Mouse (Mus musculus) brain, adult 2 months (tissue): ENCODE data around the gene Gpa33.

Experiments used
- DNase-seq: peaks from one replicate; pipeline ENCODE4 v3.0.0; 2011; ENCODE audit warnings: low read depth, low spot score

Gene Gpa33

DNA sequence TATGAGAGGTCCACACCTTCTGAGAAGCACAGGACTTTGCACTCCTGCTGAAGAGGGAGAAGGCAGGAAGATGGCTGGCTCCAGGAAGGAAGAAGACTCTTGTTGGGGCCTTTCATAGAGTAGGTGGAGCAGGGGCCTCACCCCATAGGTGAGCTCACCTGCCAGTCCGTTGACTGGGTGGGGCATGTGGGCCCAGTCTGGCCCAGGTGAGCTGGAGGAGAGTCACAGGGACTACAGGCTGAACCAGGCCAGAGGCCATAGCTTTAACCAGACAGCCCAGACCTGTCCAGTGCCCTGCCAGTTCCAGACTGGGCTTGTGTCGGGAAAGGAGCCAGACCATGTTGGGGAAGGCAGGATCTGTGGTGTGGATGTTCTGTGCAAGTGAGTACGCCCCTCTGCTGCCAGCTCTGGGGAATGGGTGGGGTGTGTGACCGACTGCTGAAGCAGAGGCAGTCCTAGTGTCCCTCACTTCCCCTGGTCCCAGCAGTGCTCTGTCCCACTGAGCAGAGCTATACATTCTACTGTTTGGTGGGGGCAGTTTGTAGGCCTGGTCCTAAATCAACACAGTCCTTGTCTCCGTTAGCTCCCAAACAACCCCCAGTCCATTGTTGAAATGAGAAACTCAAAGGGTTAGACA, at the start of gene Gpa33:
TSS of gene Gpa33 (plus strand) at position 15 of the 637 bp plus-strand sequence.
- no peak for DNase-seq

DNA sequence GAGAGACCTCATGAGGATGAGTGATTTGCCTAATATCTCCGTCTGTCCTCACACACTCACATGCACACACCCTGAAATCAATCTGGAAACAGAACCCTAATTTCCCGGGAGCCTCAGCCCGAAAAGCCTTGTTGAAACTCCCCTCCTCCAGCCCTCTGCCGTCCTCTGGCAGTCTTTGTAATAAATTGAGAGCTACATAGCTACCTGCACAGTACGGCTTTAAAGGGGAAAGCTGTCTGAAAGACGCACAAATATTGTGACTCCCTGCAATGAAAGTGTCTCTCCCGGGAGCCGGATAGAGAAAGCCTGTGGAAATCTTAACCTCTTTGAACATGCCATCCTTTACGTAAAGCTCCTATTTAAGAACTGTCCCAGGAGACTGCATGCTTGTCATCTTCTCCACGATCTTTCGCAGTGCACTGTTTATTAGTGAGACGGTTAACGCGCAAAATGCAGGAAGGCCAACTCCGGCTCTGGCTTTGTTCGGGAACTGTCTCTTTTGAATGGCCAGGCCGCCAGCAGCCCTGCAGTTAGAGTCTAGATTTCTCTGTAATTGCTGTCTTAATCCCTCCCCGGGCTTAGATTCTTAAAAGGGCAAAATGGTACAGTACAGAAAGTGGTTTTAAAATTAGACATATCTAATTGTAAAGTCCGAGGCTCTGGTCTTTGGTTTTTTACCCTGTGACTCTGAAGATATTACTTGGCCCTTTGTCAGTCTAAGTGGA, 41.4 kb upstream of the Gpa33 start:
- no peak for DNase-seq

DNA sequence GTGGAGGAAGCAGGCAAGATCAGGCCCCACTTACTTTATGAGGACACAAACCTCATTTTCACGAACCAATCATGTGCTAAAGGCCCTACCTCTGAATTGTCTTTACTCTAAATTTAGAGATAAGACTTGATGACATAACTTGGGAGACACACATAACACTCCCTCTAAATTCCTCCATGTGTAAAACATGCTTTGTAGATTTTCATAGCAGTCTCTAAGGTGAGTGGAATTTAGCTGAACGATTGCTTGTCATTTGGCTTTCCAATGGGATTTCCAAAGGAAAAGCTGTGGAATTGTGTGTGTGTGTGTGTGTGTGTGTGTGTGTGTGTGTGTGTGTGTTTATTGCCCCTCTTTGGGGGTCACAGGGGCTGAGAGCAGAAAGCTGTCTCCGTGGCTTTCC, 40.7 kb upstream of the Gpa33 start:
- DNase-seq = no peak

DNA sequence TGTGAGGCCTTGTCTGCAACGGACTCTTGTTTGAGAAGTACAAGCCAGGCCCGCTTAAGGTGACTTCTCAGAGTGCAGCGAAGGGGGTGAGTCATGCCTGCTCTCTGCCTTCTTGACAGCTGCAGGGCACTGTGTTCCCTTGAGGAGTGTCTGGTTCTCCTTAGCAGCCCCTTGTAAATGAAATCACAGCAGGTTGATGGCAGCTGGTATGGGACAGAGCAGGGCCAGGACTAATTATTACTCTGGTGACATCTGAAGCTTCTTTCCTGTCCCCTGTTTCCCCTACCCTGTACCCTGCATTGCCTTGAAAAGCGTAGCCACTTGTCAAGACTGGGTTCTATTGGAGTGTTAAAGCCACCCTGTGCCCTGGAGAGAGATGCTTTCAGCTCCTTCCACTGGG, 40.3 kb upstream of the Gpa33 start:
- DNase-seq = peak; percentile 45

DNA sequence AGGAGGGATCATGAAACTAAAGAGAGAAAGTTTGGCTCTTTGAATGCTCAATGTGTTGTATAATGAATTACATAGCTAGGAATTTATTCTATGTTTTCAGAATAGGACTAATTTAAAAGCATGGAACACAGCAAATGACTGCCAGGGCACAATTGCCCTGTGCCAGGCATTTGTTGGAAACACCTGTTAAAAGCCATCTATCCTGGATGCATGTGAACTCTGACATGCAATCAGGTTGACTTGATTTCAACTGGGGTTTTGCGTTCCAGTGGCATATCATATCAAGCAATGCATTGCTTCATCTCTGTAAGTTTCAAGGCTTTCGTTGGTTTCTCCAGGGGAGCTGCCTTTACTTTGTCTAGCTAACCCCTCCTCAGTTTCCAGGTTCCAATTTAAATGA, 39.7 kb upstream of the Gpa33 start:
- no peak for DNase-seq

GRCm38 (mm10) chr1:166094462-166094861, 35.6 kb upstream of the Gpa33 start:
- DNase-seq = no peak

GRCm38 (mm10) chr1:166098120-166098519, 31.9 kb upstream of the Gpa33 start:
- DNase-seq = peak; percentile 27

- DNase-seq = no peak
Measured at GRCm38 (mm10) chr1:166102920-166103608, 27.0 kb upstream of the Gpa33 start.

DNA sequence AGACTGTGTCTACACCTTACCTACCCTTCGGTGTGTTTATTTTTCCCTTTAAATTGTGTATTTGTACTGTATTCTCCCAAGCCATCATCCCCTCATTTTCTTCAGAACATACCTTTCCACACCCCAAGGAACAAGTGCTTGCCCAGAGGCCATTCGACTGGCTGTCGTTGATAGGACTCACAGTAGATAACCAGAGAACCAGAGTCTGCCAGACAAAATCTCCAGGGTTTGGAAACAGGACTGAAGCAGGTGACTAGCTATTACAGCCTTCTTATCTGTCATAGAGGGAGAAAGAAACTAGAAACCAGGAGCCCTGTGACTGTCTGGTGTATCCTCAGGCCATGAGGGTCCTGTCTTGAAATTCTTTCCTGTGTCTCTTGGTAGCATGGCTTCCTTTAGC, 25.2 kb upstream of the Gpa33 start:
- DNase-seq = no peak

- peak; percentile 23 for DNase-seq
Measured at GRCm38 (mm10) chr1:166105464-166105863, 24.6 kb upstream of the Gpa33 start.

DNA sequence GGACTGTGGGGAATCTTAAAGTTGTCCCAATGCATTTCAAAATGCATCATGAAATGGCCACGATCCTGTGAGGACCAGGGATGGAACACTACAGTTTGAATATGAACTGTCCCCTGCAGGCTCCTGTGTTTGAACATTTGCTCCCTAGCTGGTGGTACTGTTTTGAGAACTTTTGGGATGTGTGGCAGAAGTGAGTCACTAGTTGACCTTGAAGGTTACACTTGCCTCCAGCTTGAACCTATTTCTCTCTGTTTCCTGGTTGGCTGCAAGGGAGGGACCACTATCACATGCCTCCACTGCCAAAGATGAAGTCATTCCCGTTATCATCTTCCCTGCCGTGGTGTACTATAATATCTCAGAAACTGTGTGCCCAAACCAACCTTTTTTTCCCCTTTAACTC, 15.1 kb upstream of the Gpa33 start:
- no peak for DNase-seq

DNA sequence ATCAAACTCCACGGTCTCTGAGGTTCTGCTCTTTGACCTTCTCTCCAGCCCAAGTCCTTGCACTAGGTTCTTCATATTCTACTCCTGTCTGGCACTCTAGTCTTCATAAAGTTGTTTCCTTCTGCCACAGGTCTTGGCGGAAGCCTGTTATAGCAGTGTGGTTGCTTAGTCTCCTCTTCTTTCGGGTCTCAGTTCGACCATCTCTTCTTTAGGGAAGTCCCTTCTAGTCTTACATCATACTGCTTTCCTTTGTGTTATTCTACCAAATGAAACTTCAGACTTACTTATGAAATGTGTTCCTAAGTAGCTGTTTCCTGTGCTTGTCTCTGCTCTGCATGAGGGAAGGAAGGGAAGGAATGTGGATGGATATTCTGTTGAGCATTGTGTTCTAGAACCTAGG, 14.3 kb upstream of the Gpa33 start:
- DNase-seq = no peak

DNA sequence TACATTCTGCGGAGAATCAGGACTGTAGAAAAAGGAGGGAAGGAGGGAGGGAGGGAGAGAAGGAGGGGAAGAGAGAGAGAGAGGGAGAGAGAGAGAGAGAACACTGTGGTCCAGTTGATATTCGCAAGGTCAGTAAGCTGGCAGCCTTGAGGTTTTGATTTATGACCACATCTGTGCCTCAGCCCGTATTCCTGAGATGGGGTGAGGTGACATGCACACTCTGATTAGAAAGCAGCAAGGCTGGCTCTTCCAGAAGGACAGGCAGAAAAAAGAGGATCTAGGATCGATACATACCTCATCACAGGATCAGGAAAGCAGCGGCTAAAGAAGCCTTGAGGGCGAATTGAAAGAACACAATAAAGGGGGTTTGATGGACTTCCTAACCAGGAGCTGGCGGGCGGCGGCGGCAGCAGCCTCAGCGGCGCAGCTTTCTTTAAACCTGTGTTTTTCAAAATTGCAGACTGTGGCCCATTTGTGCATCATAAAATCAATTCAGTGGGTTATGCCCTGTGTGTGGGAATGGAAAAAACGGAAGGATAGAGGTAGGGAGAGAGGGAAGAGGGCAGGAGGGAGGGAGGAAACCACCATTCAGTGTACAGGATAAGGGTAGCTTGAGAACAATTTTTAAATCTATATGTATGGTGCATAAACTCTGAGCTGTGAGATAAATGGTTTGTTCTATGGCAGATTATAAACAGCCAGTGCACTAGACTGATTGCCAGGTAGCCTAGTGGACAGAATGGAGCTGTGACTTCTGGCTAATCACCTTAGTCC, 12.0 kb upstream of the Gpa33 start:
- DNase-seq = no peak

DNA sequence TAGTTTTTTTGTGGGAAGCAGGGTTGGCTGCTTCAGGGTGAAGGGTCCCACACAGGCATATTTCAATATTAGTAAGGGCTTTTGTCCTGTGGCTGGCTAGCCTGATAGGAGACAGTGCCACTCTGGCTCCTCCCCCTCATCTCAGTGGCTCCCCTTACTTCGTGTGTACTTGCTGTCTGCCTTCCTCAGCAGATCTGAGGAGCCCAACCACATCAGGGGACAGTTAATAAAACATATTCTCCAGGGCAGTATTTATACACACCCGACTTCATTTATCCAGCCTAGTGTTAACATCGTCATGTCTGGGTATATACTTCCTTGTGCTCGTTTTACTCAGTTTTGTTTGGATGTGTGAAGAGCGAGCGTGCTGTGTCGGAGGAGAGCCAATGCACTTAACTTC, 7.9 kb upstream of the Gpa33 start:
- DNase-seq = no peak

GRCm38 (mm10) chr1:166123045-166123444, 7.0 kb upstream of the Gpa33 start:
- no peak for DNase-seq

DNA sequence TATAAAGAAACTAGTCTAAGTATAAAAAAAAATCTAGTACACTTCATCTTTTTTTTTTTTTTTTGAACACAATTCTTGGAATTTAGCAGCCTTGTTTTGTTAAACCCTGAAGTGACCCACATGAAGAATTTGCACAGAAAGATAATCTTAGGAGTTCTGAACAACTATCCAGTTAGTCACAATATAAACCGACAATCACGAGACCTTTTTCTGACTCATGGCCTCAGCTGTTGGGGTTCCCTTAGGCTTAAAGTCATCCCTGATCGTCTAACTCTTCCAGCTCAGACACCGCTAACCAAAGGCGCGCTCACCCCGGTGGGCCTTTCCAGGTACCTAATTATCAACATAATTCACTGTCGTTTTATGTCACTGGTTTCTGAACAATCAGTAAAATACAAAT, 6.3 kb upstream of the Gpa33 start:
- no peak for DNase-seq

- no peak for DNase-seq
Measured at GRCm38 (mm10) chr1:166124932-166125593, 5.0 kb upstream of the Gpa33 start.

DNA sequence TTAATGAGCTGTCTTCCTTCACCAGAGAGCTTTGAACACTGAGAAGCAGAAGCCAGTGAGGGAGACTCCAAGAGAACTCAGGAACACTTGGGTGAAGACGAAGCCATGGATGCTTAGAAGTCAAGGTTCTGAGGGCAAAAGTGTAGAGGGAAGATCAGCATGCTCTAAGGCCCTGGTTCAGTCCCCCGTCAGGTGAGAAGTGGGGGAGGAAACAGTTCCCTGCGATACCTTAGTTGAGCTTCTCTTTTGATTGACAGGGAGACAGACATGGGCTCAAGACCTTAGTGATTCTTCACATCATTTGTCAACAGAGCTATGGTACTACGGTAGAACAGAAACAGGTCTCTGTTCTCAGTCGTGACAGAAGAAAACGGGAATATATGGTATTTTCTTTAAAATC, 3.7 kb upstream of the Gpa33 start:
- no peak for DNase-seq

DNA sequence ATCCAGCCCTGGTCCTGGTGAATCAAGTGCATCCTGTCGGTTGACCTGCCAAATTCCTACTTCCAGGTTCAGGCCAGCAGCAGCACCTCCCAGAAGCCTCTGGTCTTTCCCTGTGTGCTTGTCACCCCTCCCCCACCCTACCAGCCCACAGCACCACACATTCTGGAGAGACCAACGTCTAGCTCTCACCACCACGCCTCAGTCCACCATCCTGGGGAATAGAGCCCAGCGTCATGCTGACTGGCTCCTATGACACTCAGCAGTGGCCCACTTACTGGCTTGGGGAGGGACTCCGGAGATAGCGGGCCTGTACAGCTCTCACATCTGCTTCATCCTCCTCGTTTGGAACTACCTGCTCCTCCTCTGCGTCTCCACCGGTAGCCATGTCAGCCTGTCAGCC, 3.2 kb upstream of the Gpa33 start:
- no peak for DNase-seq

DNA sequence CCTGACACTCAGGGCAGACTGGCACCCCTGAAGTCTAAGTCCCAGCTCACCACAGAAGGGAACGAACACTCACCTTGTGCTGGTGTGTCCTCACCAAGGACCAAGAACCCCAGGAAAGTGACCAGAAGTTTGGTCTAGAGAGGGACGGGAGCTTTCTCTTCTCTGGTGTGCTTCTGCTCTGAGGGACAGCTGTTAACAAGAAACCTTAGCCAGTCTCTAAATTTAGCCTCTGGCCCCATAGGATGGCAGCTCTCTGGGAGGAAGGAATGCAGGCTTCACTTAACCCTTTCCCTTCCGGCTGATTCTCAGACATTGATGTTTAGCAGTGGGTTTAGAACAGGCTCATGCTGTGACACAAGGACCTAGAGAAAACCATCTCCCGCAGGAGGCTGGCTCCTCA, 2.3 kb upstream of the Gpa33 start, which contains the start of gene Dusp27:
TSS of gene Dusp27 (minus strand) at position 204 of the 400 bp plus-strand sequence.
- no peak for DNase-seq

DNA sequence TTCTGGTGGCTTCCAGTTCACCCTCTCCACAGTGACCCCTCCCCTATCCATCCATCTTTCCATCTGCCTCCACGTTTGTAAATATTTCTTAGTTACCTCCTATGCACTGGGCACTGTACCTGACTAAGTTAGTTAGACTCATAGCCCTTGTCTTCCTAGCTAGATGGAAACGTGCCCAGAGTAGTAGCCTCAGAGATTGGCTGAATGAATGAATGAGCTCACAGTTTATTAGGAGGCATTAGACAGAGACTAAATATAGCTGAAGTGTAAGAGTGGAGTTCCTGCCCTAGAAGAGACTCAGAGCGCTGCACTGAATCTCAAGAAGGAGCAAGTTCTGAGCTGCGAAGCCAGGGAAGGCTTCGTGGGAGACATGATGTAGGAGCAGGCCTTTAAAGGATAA, 1.5 kb upstream of the Gpa33 start:
- no peak for DNase-seq

DNA sequence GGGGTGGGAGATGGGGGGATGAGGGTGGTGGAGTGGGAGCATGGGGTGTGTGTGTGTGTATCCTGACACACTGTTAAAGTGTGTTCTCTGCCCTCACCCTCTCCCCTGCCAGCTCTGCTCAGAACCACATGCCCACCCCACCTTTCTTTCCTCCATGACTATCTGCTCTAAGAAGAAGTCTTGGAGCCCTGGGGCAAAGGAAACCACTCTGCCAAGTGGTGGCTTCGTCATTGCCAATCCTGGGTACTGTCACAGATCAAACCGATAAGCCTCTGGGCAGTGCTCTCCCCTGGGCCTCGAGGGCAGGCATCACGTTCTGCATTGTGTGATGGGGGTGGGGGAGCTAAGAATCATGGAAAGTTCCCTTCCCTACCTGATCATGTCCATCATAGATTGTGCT, 2.3 kb downstream of the Gpa33 start:
- no peak for DNase-seq
